Mouse (Mus musculus) ovary, postnatal 14 days (tissue): Measurements from ENCODE around the gene Tmem200a.
"Not testable (repeated sequence)": the region's sequence is repeated elsewhere in the genome, so short reads cannot be mapped to it uniquely, and the experiment has no call there.

Experiments
- DNase-seq: peaks from one replicate; pipeline ENCODE4 v3.0.0; 2022; ENCODE audit warnings: low spot score

Tmem200a gene

DNA sequence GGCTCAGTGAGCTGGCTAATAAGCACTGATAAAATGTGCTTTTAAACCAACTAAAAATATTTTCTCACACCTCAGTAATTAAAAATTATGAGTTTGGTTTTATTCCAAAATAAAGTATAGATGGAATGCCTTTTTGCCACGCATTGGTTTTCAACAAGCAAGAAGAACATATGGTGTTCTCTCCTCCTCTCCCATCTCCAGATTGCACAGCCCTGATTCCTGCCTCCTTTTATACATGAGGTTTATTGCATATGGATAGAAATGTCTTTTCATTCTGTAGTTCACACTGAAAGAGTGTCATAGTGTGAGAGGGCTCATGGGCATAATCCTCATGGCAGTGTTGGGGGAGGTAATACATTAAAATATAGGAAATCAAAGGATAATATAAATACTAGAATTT is 96.2 kb downstream of the Tmem200a start:
- DNase-seq = no peak

GRCm38 (mm10) chr10:25962863-25963262 is 116.0 kb downstream of the Tmem200a start:
- no peak for DNase-seq

DNA sequence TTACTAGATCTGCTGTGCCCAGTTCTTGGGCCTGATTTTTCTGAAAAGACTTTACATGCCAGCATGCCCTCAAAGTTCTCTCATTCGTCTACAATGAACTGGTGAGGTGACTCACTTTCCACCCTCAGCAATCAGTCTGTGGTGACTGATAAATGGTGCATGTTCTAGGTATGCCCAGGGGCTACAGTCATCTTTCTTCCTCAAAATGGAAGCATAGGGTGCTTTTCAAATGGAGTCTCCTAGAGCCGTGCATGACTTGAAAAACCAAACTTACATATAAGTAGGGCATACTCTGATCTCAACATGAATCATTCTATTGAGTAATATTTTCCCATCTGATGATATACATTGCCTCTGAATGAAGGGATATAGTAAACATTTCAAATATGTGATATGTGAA is 117.8 kb downstream of the Tmem200a start:
- DNase-seq = no peak

- no peak for DNase-seq
These were observed 119.8 kb downstream of the Tmem200a start for GRCm38 (mm10) chr10:25958762-25959753.

DNA sequence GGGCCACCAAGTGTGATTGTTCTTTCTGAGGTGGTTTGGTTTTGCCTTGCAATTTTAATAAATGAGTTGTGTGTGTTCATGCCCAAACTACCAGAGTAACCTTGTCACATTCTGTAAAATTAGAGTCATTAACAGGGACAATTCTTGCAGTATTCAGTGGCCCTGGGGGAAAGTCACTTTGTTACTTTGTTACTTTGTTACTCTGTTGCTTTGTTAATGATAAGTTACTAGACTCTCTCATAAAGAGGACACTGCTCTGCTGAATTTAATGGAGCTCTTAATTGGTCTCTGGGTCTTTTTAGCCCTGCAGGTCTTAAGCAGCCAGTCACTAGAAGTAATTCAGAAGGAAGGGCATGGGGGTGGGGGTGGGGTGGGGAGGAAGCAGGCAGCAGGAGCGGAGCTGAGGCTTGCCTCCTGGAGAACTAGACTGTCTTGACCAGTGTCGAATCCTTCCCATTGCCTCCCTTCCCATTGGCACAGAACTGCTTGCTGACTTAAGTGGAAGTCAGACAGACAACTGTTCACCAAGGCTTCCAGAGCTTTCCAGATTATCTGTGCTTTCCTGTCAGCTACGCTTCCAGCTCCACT is 124.1 kb downstream of the Tmem200a start:
- no peak for DNase-seq

- DNase-seq = no peak
These were observed 126.0 kb downstream of the Tmem200a start for GRCm38 (mm10) chr10:25952838-25953237.

GRCm38 (mm10) chr10:25952150-25952549 is 126.7 kb downstream of the Tmem200a start:
- no peak for DNase-seq

DNA sequence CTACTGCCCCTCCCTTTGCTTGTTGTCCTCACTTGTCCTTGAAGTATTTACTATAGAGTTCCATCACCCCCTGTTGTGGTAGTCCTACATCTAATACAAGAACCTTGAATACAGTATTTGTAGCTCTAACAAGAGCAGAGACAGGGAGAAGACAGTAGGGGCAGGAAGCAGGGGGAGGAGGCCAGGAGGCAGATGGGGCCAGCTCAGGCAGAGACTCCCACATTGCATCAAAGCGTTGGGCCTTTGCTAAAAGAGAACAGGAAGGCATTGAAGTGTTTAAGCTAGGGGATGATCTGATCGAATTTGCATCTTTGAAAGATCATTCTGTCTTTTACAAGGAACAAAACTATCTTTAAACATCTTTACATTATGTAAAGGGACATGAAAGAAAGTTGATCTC is 133.0 kb downstream of the Tmem200a start:
- no peak for DNase-seq

DNA sequence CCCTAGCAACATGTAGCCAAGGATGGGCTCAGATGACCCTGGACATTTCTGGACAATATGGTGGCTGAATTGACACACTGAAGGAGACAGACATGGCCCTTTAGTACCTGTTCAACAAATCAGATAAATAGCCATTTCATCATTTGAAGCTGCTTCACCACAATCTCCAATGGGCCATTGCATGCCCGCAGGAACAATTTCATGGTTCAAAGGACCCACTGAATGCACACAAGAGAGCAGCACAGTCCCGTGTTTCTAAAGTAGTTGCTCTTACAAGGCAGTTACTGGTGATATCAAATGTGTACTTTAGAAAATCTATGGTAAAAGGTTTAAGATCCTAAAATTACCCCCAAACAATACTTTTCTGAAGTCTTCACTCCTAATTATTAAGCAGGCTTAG is 134.2 kb downstream of the Tmem200a start:
- DNase-seq = no peak

- no peak for DNase-seq
These were observed 147.1 kb downstream of the Tmem200a start for GRCm38 (mm10) chr10:25931796-25932195.

DNA sequence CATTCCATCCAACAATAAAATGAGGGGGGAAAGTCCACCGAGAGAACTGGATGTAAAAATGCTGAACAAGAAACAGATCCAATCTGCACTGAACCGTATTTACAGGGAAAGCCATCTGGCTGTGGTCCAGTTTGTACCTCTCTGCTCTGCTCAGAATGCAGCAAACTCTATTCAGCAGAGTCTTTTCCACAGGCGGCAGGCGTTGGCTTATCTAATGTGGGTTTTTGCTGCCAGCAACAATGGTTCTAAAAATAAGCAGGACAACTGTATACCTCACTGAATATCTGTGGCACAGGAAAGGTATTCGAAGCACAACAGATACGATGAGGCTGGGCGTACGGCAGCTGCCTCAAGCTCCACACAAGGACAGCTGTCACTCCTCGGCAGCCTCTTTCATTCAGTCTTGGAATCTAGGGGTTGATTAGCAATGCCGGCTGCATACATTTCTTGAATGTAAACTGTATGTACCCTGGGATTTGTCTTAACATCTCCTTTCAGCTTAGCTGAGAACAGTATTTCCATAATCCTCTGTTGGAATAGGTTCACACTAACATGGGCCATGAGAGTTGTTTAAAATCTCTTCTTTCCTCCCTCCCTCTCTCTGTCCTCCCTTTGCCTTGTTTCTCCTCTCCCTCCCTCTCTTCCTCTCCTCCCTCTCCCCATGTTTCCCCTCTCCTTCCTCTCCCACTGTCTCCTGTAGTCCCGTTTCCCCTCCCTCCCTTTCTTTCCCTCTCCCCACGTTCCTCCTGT is 149.3 kb downstream of the Tmem200a start:
- DNase-seq = no peak

DNA sequence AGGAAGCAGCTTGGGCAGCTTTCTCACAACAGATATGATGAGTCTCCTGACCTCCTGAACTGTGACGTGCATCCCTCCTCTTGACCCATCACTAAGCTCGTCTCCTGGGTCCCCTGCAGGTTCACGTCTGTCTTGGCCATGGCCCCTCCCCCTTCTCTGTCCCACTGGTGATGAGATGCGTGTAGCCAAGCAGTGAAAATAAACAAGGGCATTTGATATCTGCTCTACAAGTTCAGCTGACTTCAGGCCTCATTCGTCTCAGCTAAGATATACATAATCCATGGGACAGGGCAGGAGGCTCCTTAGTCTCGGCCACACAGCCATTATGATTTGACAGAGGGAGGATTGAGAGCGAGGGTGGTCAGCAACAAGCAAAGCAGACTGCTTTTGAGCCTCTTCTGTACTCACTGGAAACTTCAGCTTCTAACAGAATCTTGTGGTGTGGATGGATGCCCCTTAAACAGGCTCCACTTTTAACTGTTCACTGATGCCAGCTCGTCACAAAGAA is 149.9 kb downstream of the Tmem200a start:
- no peak for DNase-seq

DNA sequence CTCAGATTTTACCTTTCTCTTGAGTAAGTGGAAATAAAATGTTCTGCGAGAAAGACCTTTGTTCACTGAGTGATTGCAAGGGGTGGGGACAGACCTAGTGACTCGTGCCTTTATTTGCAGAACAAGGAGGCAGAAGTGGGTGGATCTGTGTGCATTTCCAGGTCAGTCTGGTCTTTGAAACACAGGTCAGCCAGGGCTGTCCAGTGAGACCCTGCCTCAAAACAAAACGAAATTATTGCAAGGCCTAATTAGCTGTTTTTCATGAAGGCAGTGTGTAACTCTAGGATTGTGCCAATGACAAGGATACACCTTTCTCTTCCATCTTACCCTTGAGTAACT is 150.4 kb downstream of the Tmem200a start:
- no peak for DNase-seq

GRCm38 (mm10) chr10:25927553-25928447 is 151.1 kb downstream of the Tmem200a start:
- DNase-seq = no peak

- no peak for DNase-seq
These were observed 158.1 kb downstream of the Tmem200a start for GRCm38 (mm10) chr10:25920640-25921278.

DNA sequence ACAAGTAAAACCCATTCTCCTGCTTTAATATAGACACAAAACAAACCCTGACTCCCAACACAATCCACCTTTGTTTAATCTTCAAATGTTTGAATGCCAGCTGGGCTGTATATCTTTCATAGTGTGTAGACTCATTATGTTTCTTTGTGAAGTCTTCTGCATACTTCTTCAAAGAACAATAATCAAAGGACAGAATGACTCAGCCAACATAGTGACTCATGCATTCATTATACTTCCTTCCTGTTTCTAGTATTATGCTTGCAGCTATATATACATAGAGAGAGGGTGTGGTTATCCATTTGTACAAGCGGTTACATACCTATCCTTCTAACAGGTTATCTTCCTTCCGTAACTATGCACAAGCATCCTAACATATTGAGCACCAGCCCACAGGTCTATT is 160.7 kb downstream of the Tmem200a start:
- no peak for DNase-seq

- DNase-seq = no peak
These were observed 168.6 kb downstream of the Tmem200a start for GRCm38 (mm10) chr10:25910270-25910669.

- no peak for DNase-seq
These were observed 170.5 kb downstream of the Tmem200a start for GRCm38 (mm10) chr10:25908027-25909012.

GRCm38 (mm10) chr10:25894126-25894525 is 184.7 kb downstream of the Tmem200a start:
- not testable (repeated sequence) for DNase-seq

GRCm38 (mm10) chr10:25887225-25887624 is 191.6 kb downstream of the Tmem200a start:
- no peak for DNase-seq
